Mouse (Mus musculus) WW6 (cell line): ENCODE measurements around the gene Gm28539.
"Not testable (repeated sequence)": the region's sequence is repeated elsewhere in the genome, so short reads cannot be mapped to it uniquely, and the experiment has no call there.

ENCODE experiments used
- DNase-seq: peaks from one replicate; pipeline ENCODE4 v3.0.0-alpha.2; 2013; ENCODE audit warnings: low read depth, low spot score

Gm28539 gene

GRCm38 (mm10) chr16:18955070-18955469, 118.7 kb downstream of the Gm28539 start:
- DNase-seq: no peak

- DNase-seq: no peak
Measured at GRCm38 (mm10) chr16:18963486-18963885, 127.1 kb downstream of the Gm28539 start.

- DNase-seq: no peak
Measured at GRCm38 (mm10) chr16:18969420-18970128, 133.2 kb downstream of the Gm28539 start.

GRCm38 (mm10) chr16:18970837-18971236, 134.5 kb downstream of the Gm28539 start:
- no peak for DNase-seq

DNA sequence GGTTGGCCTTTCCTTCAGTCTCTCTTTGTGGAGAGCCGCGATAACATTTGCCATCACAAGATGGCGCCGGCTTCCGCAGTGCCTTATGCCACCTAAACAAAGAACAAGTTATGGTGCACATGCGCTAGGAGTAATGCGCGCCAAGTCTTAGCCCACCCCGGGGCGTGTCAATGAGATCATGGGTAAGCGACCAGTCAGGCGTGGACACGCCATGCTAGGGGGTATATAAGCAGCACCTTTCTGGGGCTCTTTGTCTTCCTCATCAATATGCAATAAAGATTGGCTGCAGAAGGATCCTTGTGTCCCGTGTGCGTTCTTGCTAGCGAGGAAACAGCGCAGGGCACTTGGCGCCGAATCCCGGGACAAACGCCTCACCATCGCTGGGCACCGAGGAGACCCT, 139.3 kb downstream of the Gm28539 start:
- DNase-seq: not testable (repeated sequence)

- no peak for DNase-seq
Measured at GRCm38 (mm10) chr16:18976315-18976714, 139.9 kb downstream of the Gm28539 start.

- DNase-seq: no peak
Measured at GRCm38 (mm10) chr16:18986381-18986780, 150.0 kb downstream of the Gm28539 start.

GRCm38 (mm10) chr16:18986860-18987259, 150.5 kb downstream of the Gm28539 start:
- no peak for DNase-seq

GRCm38 (mm10) chr16:19002610-19003389, 166.4 kb downstream of the Gm28539 start:
- peak; percentile 4 for DNase-seq

- no peak for DNase-seq
Measured at GRCm38 (mm10) chr16:19003757-19004156, 167.4 kb downstream of the Gm28539 start.

DNA sequence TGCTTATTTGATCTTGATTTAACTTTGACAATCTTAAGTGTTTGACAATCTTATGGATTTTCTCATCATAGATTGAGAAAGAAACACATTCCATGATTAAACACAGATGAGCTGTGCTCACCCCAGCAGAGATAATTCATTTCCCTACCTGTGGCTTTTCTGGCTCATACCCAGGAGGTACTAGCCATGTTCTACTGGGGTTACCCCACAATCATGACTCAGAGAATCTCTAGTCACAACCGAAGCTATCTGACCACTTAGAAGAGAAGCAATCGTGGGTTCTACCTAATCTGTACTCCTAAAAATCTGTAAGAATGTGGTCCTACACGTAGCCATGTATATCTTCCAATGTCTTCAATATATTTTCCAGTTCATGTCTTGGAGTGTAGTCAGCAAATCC, 168.9 kb downstream of the Gm28539 start:
- no peak for DNase-seq
